Comparison of ENCODE assay signal across 29 mouse cellular contexts in the genomic region with DNA sequence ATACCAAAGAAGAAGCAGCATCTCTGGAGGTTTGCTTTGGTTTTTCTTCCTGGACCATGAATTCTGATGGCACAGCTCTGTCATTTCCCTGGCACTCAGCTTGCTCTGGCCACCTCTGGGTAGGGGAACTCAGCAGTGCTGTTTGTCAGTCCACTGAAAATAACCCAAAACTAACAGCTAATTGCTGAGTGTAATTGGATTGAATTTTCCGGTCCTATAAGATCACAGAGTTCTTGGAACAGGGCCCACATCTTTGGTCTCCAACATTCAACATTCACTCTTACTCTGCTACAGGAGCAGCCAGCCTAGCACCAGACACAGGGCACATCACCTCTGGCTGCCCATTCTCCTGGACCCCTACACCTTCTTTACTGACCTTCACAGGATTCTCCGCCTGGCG.
DNase-seq lines count a peak whose midpoint lies in the region; ATAC-seq and TF ChIP-seq lines count a peak whose summit lies in the region.
"Had no signal": no experiment of that assay in that cellular context is flagged by ENCODE, and none has a peak within 500 bp of the region (broad histone marks: within the 10 kb centered on the region; RNA-seq: fewer than 3 reads in every experiment).

No protein-coding gene starts in this region.

- H3K4me1 ChIP-seq in forebrain, postnatal 0 days (ENCODE audit: insufficient read depth): 0 out of 2 replicates have a peak, but pooled peaks cover 3% of the 10 kb centered on the region
- H3K4me1 ChIP-seq in forebrain, embryonic 12.5 days: peaks cover 3% of the 10 kb centered on the region; the same call in 1 of the 2 replicates
- no peaks in the 10 kb centered on the region for H3K4me1 ChIP-seq in lung, embryonic 16.5 days (replicated peaks; ENCODE audit: control insufficient read depth, insufficient read depth, low read length)
- H3K4me1 ChIP-seq in midbrain, embryonic 13.5 days (replicated peaks): peaks cover 14% of the 10 kb centered on the region
- H3K4me1 ChIP-seq in midbrain, embryonic 10.5 days: 0 out of 2 replicates have a peak, but pooled peaks cover 6% of the 10 kb centered on the region
- H3K4me1 ChIP-seq: embryonic facial prominence, embryonic 13.5 days; heart, embryonic 12.5 days; kidney, embryonic 15.5 days; limb, embryonic 13.5 days; neural tube, embryonic 12.5 days had no signal

- H3K27ac ChIP-seq in forebrain, postnatal 0 days (ENCODE audit: low read depth, low read length): peak overlapping the region; percentile 29; the same call in 1 of the 2 replicates
- no peak overlapping the region for H3K27ac ChIP-seq in forebrain, embryonic 12.5 days
- H3K27ac ChIP-seq in lung, embryonic 16.5 days (ENCODE audit: low read length): no peak overlapping the region
- no peak overlapping the region for H3K27ac ChIP-seq in midbrain, embryonic 13.5 days
- no peak overlapping the region for H3K27ac ChIP-seq in midbrain, embryonic 10.5 days (replicated peaks)
- H3K27ac ChIP-seq: embryonic facial prominence, embryonic 13.5 days; forebrain, embryonic 10.5 days; heart, adult 2 months; hindbrain, embryonic 14.5 days; kidney, embryonic 15.5 days; left cerebral cortex, adult 2 months; limb, embryonic 13.5 days; midbrain, embryonic 12.5 days; neural tube, embryonic 12.5 days had no signal

- H3K9me3 ChIP-seq in forebrain, postnatal 0 days (ENCODE audit: low read length): no peaks in the 10 kb centered on the region
- H3K9me3 ChIP-seq in forebrain, embryonic 12.5 days: no peaks in the 10 kb centered on the region
- no peaks in the 10 kb centered on the region for H3K9me3 ChIP-seq in lung, embryonic 16.5 days (ENCODE audit: control insufficient read depth, low read length)
- no peaks in the 10 kb centered on the region for H3K9me3 ChIP-seq in midbrain, embryonic 13.5 days
- H3K9me3 ChIP-seq in midbrain, embryonic 10.5 days (replicated peaks): no peaks in the 10 kb centered on the region
- H3K9me3 ChIP-seq: embryonic facial prominence, embryonic 13.5 days; forebrain, embryonic 10.5 days; heart, embryonic 12.5 days; kidney, embryonic 15.5 days; limb, embryonic 13.5 days; midbrain, embryonic 12.5 days; neural tube, embryonic 12.5 days had no signal

- H3K4me2 ChIP-seq in forebrain, postnatal 0 days (ENCODE audit: low read depth): no peak overlapping the region
- H3K4me2 ChIP-seq in forebrain, embryonic 12.5 days: no peak overlapping the region
- H3K4me2 ChIP-seq in lung, embryonic 16.5 days (ENCODE audit: low read depth, low read length): no peak overlapping the region
- no peak overlapping the region for H3K4me2 ChIP-seq in midbrain, embryonic 13.5 days (replicated peaks)
- H3K4me2 ChIP-seq: embryonic facial prominence, embryonic 13.5 days; heart, embryonic 12.5 days; hindbrain, embryonic 14.5 days; kidney, embryonic 15.5 days; limb, embryonic 13.5 days; liver, embryonic 11.5 days; midbrain, embryonic 12.5 days; neural tube, embryonic 12.5 days had no signal

- ATAC-seq in forebrain, postnatal 0 days: no peak
- no peak for ATAC-seq in forebrain, embryonic 12.5 days (ENCODE audit: low FRiP score)
- ATAC-seq in lung, embryonic 16.5 days (ENCODE audit: low read depth): peak; percentile 26; the same call in 1 of the 2 replicates
- peak; percentile 20; the same call in 1 of the 2 replicates for ATAC-seq in midbrain, embryonic 13.5 days
- no peak for ATAC-seq in frontal cortex, adult (ENCODE audit: low TSS enrichment)
- ATAC-seq: Patski had no signal

- no peaks in the 10 kb centered on the region for H3K27me3 ChIP-seq in forebrain, postnatal 0 days (ENCODE audit: insufficient read depth, low read length)
- H3K27me3 ChIP-seq in forebrain, embryonic 12.5 days: no peaks in the 10 kb centered on the region
- no peaks in the 10 kb centered on the region for H3K27me3 ChIP-seq in lung, embryonic 16.5 days (ENCODE audit: control insufficient read depth, insufficient read depth, low read depth, low read length)
- H3K27me3 ChIP-seq in midbrain, embryonic 13.5 days: no peaks in the 10 kb centered on the region
- H3K27me3 ChIP-seq in midbrain, embryonic 10.5 days (ENCODE audit: low read depth, poor library complexity, severe bottlenecking): no peaks in the 10 kb centered on the region
- H3K27me3 ChIP-seq: embryonic facial prominence, embryonic 13.5 days; heart, embryonic 12.5 days; kidney, embryonic 15.5 days; limb, embryonic 13.5 days; midbrain, embryonic 12.5 days; neural tube, embryonic 12.5 days; Patski had no signal

- no peak overlapping the region for H3K9ac ChIP-seq in forebrain, postnatal 0 days
- H3K9ac ChIP-seq in forebrain, embryonic 12.5 days: no peak overlapping the region
- H3K9ac ChIP-seq in lung, embryonic 16.5 days (ENCODE audit: low read length): no peak overlapping the region
- H3K9ac ChIP-seq in midbrain, embryonic 13.5 days (replicated peaks): no peak overlapping the region
- H3K9ac ChIP-seq: embryonic facial prominence, embryonic 13.5 days; heart, embryonic 12.5 days; hindbrain, embryonic 14.5 days; kidney, embryonic 15.5 days; limb, embryonic 13.5 days; midbrain, embryonic 12.5 days; neural tube, embryonic 12.5 days had no signal

- WGBS in forebrain, postnatal 0 days: 44% methylated on average over 3 of the region's 3 CpGs
- WGBS in forebrain, embryonic 12.5 days: 76% methylated on average over 3 of the region's 3 CpGs
- WGBS in lung, embryonic 16.5 days: 88% methylated on average over 3 of the region's 3 CpGs
- whole genome bisulfite sequencing in midbrain, embryonic 13.5 days: 79% methylated on average over 3 of the region's 3 CpGs
- 91% methylated on average over 3 of the region's 3 CpGs for WGBS in midbrain, embryonic 10.5 days

- no peak for TF ChIP-seq CTCF in forebrain, postnatal 0 days (IDR thresholded peaks at IDR 0.05; ENCODE audit: low read depth)

- no peak overlapping the region for H3K4me3 ChIP-seq in forebrain, postnatal 0 days (ENCODE audit: low read depth, low read length)
- H3K4me3 ChIP-seq in forebrain, embryonic 12.5 days (replicated peaks): no peak overlapping the region
- H3K4me3 ChIP-seq in lung, embryonic 16.5 days (ENCODE audit: low read length): no peak overlapping the region
- no peak overlapping the region for H3K4me3 ChIP-seq in midbrain, embryonic 13.5 days (replicated peaks)
- no peak overlapping the region for H3K4me3 ChIP-seq in midbrain, embryonic 10.5 days
- H3K4me3 ChIP-seq: embryonic facial prominence, embryonic 13.5 days; forebrain, embryonic 10.5 days; heart, adult 2 months; heart, embryonic 12.5 days; kidney, embryonic 15.5 days; left cerebral cortex, adult 2 months; limb, embryonic 13.5 days; midbrain, embryonic 12.5 days; myocyte; neural tube, embryonic 12.5 days had no signal

- H3K36me3 ChIP-seq in forebrain, postnatal 0 days (ENCODE audit: insufficient read depth): peaks cover 23% of the 10 kb centered on the region
- H3K36me3 ChIP-seq in forebrain, embryonic 12.5 days (replicated peaks): peaks cover 12% of the 10 kb centered on the region
- no peaks in the 10 kb centered on the region for H3K36me3 ChIP-seq in lung, embryonic 16.5 days (ENCODE audit: control insufficient read depth, insufficient read depth, low read length)
- peaks cover 21% of the 10 kb centered on the region for H3K36me3 ChIP-seq in midbrain, embryonic 13.5 days
- peaks cover 10% of the 10 kb centered on the region; the same call in 1 of the 2 replicates for H3K36me3 ChIP-seq in midbrain, embryonic 10.5 days
- H3K36me3 ChIP-seq: embryonic facial prominence, embryonic 13.5 days; forebrain, embryonic 10.5 days; G1E; heart, embryonic 12.5 days; kidney, embryonic 15.5 days; limb, embryonic 13.5 days had no signal

- DNase-seq in forebrain, postnatal 0 days: no peak
- no peak for DNase-seq in lung, adult 18-20 months
- no peak for DNase-seq in midbrain, embryonic 10.5 days (ENCODE audit: low spot score)
- DNase-seq: adrenal gland, postnatal 14 days; cerebellum, adult 11-12 months; cerebellum, adult 9-11 months; gastrocnemius, postnatal 36 days; heart, adult 2 months; kidney, adult 18-20 months; kidney, postnatal 25 days; thymus, adult 2 months; thymus, postnatal 4 days had no signal

Comparison
In these comparisons a context has a peak if more than half of its experiments do, and no peak if none do; other contexts are left out.
1. ATAC-seq: peak in lung, embryonic 16.5 days (single experiment) and midbrain, embryonic 13.5 days (single experiment); none in forebrain, postnatal 0 days (single experiment), forebrain, embryonic 12.5 days (single experiment) and frontal cortex, adult (single experiment).